In genomic region chr17:24425905-24426304, GRCm38 (mm10) we compare ENCODE assay signal across 8 mouse cellular contexts. TPM values are rescaled to one million over a fixed set of nuclear protein-coding genes. Genes with fewer than 3 reads are reported as not detected.
DNase-seq lines count a peak whose midpoint lies in the region; ATAC-seq and TF ChIP-seq lines count a peak whose summit lies in the region.

No protein-coding gene starts in this region.

- no peak for ATAC-seq in lung, embryonic 15.5 days (ENCODE audit: borderline replicate concordance, extremely low read depth, low FRiP score, low TSS enrichment)
- ATAC-seq in hindbrain, postnatal 0 days: no peak

- no peak overlapping the region for H3K4me3 ChIP-seq in cerebellum, adult 2 months (replicated peaks; ENCODE audit: insufficient read depth, low read depth, low read length)
- H3K4me3 ChIP-seq in lung, embryonic 15.5 days: peak overlapping the region; percentile 57; the same call in 1 of the 2 replicates
- no peak overlapping the region for H3K4me3 ChIP-seq in lung, adult 2 months (replicated peaks; ENCODE audit: extremely low read depth, low read depth, low read length)
- no peak overlapping the region for H3K4me3 ChIP-seq in hindbrain, postnatal 0 days (ENCODE audit: low read length)
- H3K4me3 ChIP-seq in small intestine, adult 2 months (ENCODE audit: low read depth, low read length): no peak overlapping the region

- H3K27ac ChIP-seq in cerebellum, adult 2 months (ENCODE audit: insufficient read depth, low read length): peak overlapping the region; percentile 32
- peak overlapping the region; percentile 92 for H3K27ac ChIP-seq in lung, embryonic 15.5 days
- peak overlapping the region; percentile 96; the same call in 1 of the 2 replicates for H3K27ac ChIP-seq in hindbrain, postnatal 0 days
- peak overlapping the region; percentile 96 for H3K27ac ChIP-seq in small intestine, adult 2 months (ENCODE audit: insufficient read depth, low read depth, low read length)

- TF ChIP-seq CTCF in cerebellum, adult 2 months (IDR thresholded peaks at IDR 0.05; ENCODE audit: borderline replicate concordance, insufficient read depth, low read depth, low read length): no peak
- no peak for TF ChIP-seq CTCF in lung, adult 2 months (IDR thresholded peaks at IDR 0.05; ENCODE audit: insufficient read depth, low read length)
- no peak for TF ChIP-seq CTCF in hindbrain, postnatal 0 days (IDR thresholded peaks at IDR 0.05; ENCODE audit: low read depth)
- no peak for TF ChIP-seq CTCF in small intestine, adult 2 months (IDR thresholded peaks at IDR 0.05; ENCODE audit: extremely low read depth, insufficient read length, insufficient replicate concordance, low read depth, low read length)

- DNase-seq in cerebellum, adult 2 months: peak; percentile 38 to 39
- DNase-seq in cerebellum, adult 9-11 months: no peak
- no peak for DNase-seq in lung, adult 2 months
- no peak for DNase-seq in hindbrain, postnatal 0 days (ENCODE audit: low spot score)
- no peak for DNase-seq in right cerebral cortex, postnatal 14 days
- DNase-seq in spleen, postnatal 14 days (ENCODE audit: low spot score in 2 of 2): no peak

- peak overlapping the region; percentile 49 for H3K4me2 ChIP-seq in lung, embryonic 15.5 days
- H3K4me2 ChIP-seq in hindbrain, postnatal 0 days (ENCODE audit: low read depth, low read length): peak overlapping the region; percentile 71; the same call in 1 of the 2 replicates

- peaks cover 43% of the 10 kb centered on the region for H3K36me3 ChIP-seq in lung, embryonic 15.5 days
- peaks cover 32% of the 10 kb centered on the region for H3K36me3 ChIP-seq in hindbrain, postnatal 0 days (ENCODE audit: insufficient read depth, low read length)
- peaks cover 38% of the 10 kb centered on the region for H3K36me3 ChIP-seq in small intestine, adult 2 months (ENCODE audit: control insufficient read depth, insufficient read depth, low read length)

- TF ChIP-seq POLR2A in cerebellum, adult 2 months (IDR thresholded peaks at IDR 0.05; ENCODE audit: borderline replicate concordance, insufficient read depth, low read length): no peak
- no peak for TF ChIP-seq POLR2A in lung, adult 2 months (IDR thresholded peaks at IDR 0.05; ENCODE audit: borderline replicate concordance, extremely low read depth, low read depth, low read length)
- TF ChIP-seq POLR2A in small intestine, adult 2 months (IDR thresholded peaks at IDR 0.05; ENCODE audit: low read depth, low read length): no peak

- H3K9ac ChIP-seq in lung, embryonic 15.5 days: no peak overlapping the region
- H3K9ac ChIP-seq in hindbrain, postnatal 0 days (replicated peaks; ENCODE audit: low read length): no peak overlapping the region; the same call in 1 of the 2 replicates

- 37% methylated on average over 7 of the region's 7 CpGs for WGBS in cerebellum, adult 2 months
- WGBS in lung, embryonic 15.5 days: 89% methylated on average over 7 of the region's 7 CpGs
- 86% methylated on average over 7 of the region's 7 CpGs for WGBS in lung, adult 2 months
- WGBS in hindbrain, postnatal 0 days: 86% methylated on average over 7 of the region's 7 CpGs
- WGBS in small intestine, adult 2 months: 43% methylated on average over 7 of the region's 7 CpGs

- peaks cover 19% of the 10 kb centered on the region; the same call in 1 of the 2 replicates for H3K4me1 ChIP-seq in cerebellum, adult 2 months (ENCODE audit: control insufficient read depth, insufficient read depth, low read length)
- peaks cover 16% of the 10 kb centered on the region for H3K4me1 ChIP-seq in lung, embryonic 15.5 days
- H3K4me1 ChIP-seq in lung, adult 2 months (ENCODE audit: control insufficient read depth, insufficient read depth, low read length): peaks cover 5% of the 10 kb centered on the region
- H3K4me1 ChIP-seq in hindbrain, postnatal 0 days (ENCODE audit: insufficient read depth, low read length): no peaks in the 10 kb centered on the region
- peaks cover 3% of the 10 kb centered on the region; the same call in 1 of the 2 replicates for H3K4me1 ChIP-seq in small intestine, adult 2 months (ENCODE audit: control insufficient read depth, insufficient read depth, insufficient read length, low read length)

- no peaks in the 10 kb centered on the region for H3K27me3 ChIP-seq in cerebellum, adult 2 months (ENCODE audit: control insufficient read depth, insufficient read depth, low read length)
- H3K27me3 ChIP-seq in lung, embryonic 15.5 days: no peaks in the 10 kb centered on the region
- H3K27me3 ChIP-seq in hindbrain, postnatal 0 days (ENCODE audit: insufficient read depth, low read length): no peaks in the 10 kb centered on the region
- no peaks in the 10 kb centered on the region for H3K27me3 ChIP-seq in small intestine, adult 2 months (ENCODE audit: control insufficient read depth, insufficient read depth, low read length)

- no peaks in the 10 kb centered on the region for H3K9me3 ChIP-seq in lung, embryonic 15.5 days
- H3K9me3 ChIP-seq in hindbrain, postnatal 0 days (ENCODE audit: low read length): no peaks in the 10 kb centered on the region

RNA-seq across cellular contexts. Expression of gene Eci1, which starts 0.5 kb away (rescaled TPM):
- 77.3 and 78.6 TPM in 2 replicates for polyA plus RNA-seq in cerebellum, adult 2 months (2012; rRNA removed)
- 90.4 and 90.6 TPM in 2 replicates for polyA plus RNA-seq in lung, embryonic 15.5 days (2015; fragmentation: Nextera tagmentation; extraction: Ambion mirVana)
- polyA plus RNA-seq in lung, adult 2 months (2012; rRNA removed): 70.0 and 78.3 TPM in 2 replicates
- 45.2 and 47.9 TPM in 2 replicates for total RNA-seq in hindbrain, postnatal 0 days (2014; rRNA removed)
- polyA plus RNA-seq in hindbrain, postnatal 0 days (2015; fragmentation: Nextera tagmentation; extraction: Ambion mirVana): 56.8 and 60.6 TPM in 2 replicates
- 52.7 and 97.7 TPM in 2 replicates for polyA plus RNA-seq in small intestine, adult 2 months (2012; rRNA removed)

RNA-seq across cellular contexts. Expression of gene Rnps1, which starts 11.5 kb away (rescaled TPM):
- polyA plus RNA-seq in cerebellum, adult 2 months (2012; rRNA removed): 254 and 263 TPM in 2 replicates
- 258 and 262 TPM in 2 replicates for polyA plus RNA-seq in lung, embryonic 15.5 days (2015; fragmentation: Nextera tagmentation; extraction: Ambion mirVana)
- 83.2 and 101 TPM in 2 replicates for polyA plus RNA-seq in lung, adult 2 months (2012; rRNA removed)
- 234 and 244 TPM in 2 replicates for total RNA-seq in hindbrain, postnatal 0 days (2014; rRNA removed)
- 287 and 295 TPM in 2 replicates for polyA plus RNA-seq in hindbrain, postnatal 0 days (2015; fragmentation: Nextera tagmentation; extraction: Ambion mirVana)
- 44.2 and 76.7 TPM in 2 replicates for polyA plus RNA-seq in small intestine, adult 2 months (2012; rRNA removed)

RNA-seq across cellular contexts. Expression of gene Dnase1l2, which starts 17.0 kb away (rescaled TPM):
- 22.3 and 22.7 TPM in 2 replicates for polyA plus RNA-seq in cerebellum, adult 2 months (2012; rRNA removed)
- polyA plus RNA-seq in lung, embryonic 15.5 days (2015; fragmentation: Nextera tagmentation; extraction: Ambion mirVana): 1.9 and 2.0 TPM in 2 replicates
- 7.7 and 22.4 TPM in 2 replicates for polyA plus RNA-seq in lung, adult 2 months (2012; rRNA removed)
- 4.7 and 7.0 TPM in 2 replicates for total RNA-seq in hindbrain, postnatal 0 days (2014; rRNA removed)
- 0.71 and 1.1 TPM in 2 replicates for polyA plus RNA-seq in hindbrain, postnatal 0 days (2015; fragmentation: Nextera tagmentation; extraction: Ambion mirVana)
- 2.9 and 4.8 TPM in 2 replicates for polyA plus RNA-seq in small intestine, adult 2 months (2012; rRNA removed)

RNA-seq across cellular contexts. Expression of gene E4f1, which starts 44.2 kb away (rescaled TPM):
- polyA plus RNA-seq in cerebellum, adult 2 months (2012; rRNA removed): 79.4 and 80.6 TPM in 2 replicates
- polyA plus RNA-seq in lung, embryonic 15.5 days (2015; fragmentation: Nextera tagmentation; extraction: Ambion mirVana): 26.0 and 35.4 TPM in 2 replicates
- polyA plus RNA-seq in lung, adult 2 months (2012; rRNA removed): 85.9 and 90.1 TPM in 2 replicates
- total RNA-seq in hindbrain, postnatal 0 days (2014; rRNA removed): 32.4 and 36.3 TPM in 2 replicates
- 28.0 and 33.5 TPM in 2 replicates for polyA plus RNA-seq in hindbrain, postnatal 0 days (2015; fragmentation: Nextera tagmentation; extraction: Ambion mirVana)
- 52.9 and 74.5 TPM in 2 replicates for polyA plus RNA-seq in small intestine, adult 2 months (2012; rRNA removed)

RNA-seq across cellular contexts. Expression of gene Pgp, which starts 44.3 kb away (rescaled TPM):
- 126 and 133 TPM in 2 replicates for polyA plus RNA-seq in cerebellum, adult 2 months (2012; rRNA removed)
- 56.2 and 57.4 TPM in 2 replicates for polyA plus RNA-seq in lung, embryonic 15.5 days (2015; fragmentation: Nextera tagmentation; extraction: Ambion mirVana)
- polyA plus RNA-seq in lung, adult 2 months (2012; rRNA removed): 39.5 and 46.2 TPM in 2 replicates
- total RNA-seq in hindbrain, postnatal 0 days (2014; rRNA removed): 71.7 and 74.1 TPM in 2 replicates
- polyA plus RNA-seq in hindbrain, postnatal 0 days (2015; fragmentation: Nextera tagmentation; extraction: Ambion mirVana): 94.1 and 97.6 TPM in 2 replicates
- polyA plus RNA-seq in small intestine, adult 2 months (2012; rRNA removed): 130 and 178 TPM in 2 replicates

Comparison
In these comparisons a context has a peak if more than half of its experiments do, and no peak if none do; other contexts are left out.
1. DNase-seq: peak in cerebellum, adult 2 months (2 of 2); none in cerebellum, adult 9-11 months (single experiment), lung, adult 2 months (single experiment), hindbrain, postnatal 0 days (single experiment), right cerebral cortex, postnatal 14 days (single experiment) and spleen, postnatal 14 days (0 of 2).
2. H3K27ac ChIP-seq: peak in every context shown above with its lines; median percentile 96 in hindbrain, postnatal 0 days; 96 in small intestine, adult 2 months; 92 in lung, embryonic 15.5 days; 32 in cerebellum, adult 2 months.